Mouse (Mus musculus) heart, postnatal 4 days (tissue): ENCODE measurements at regions not wholly inside any gene's neighbourhood (a gene's known extent, or its start where the extent isn't known, plus 50 kb on each side); places are given as distances from the start of the nearest gene placed in this dataset.

Experiments
- DNase-seq: peaks from one replicate; pipeline ENCODE4 v3.0.0; 2021

DNA sequence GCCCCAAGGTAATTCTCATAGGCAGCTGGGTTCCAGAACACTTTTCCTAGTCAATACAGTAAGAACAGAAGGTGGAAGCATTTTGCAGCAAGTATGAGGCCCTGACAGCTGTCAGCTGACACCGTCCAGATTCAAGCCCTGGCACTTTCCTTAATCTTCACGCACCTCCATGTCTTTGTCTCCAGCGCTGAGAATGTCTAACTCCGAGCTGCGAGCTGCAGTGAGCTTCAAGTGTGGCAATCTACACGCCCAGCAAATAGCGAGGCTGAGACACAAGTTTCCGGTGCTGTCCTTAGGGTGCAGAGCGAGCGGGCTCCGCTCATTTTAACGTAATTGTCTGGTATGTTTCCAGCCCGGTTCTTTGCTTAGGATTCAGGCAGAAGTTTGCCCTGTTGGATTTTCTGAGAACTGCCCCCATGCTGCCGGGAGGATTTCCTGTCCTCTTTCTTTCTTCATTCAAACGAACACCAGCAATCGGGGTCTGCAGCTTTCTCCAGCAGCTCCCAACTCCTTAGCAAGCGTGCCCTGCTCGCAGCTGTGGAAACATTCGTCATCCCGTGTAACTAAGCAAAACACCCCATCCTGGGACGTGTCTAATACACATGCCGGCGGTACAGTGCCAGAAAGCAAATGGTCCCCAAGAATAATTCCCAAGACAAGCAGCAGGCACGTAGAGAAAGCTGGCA, 54.5 kb downstream of the Irx3 start:
- DNase-seq: peak; percentile 12

- no peak for DNase-seq
Measured at GRCm38 (mm10) chr8:91724646-91725045, 77.2 kb downstream of the Irx3 start.
